Mouse (Mus musculus) embryonic facial prominence, embryonic 15.5 days (tissue): ENCODE measurements around the gene Tekt5. TPM values are rescaled to one million over a fixed set of nuclear protein-coding genes. Genes with fewer than 3 reads are reported as not detected.

Experiments
- ATAC-seq: fragments of 200-750 bp; cut with Nextera tagmentation; 2 replicates; pipeline ENCODE4 v1.8.0; 2017; ENCODE audit warnings: low read depth, moderate TSS enrichment; ENCODE audit not compliant: insufficient number of reproducible peaks, low FRiP score, low TSS enrichment
- H3K27ac ChIP-seq: fragments of 300-500 bp; sonication (generic); replicated peaks from 2 replicates; pipeline ENCODE4 v1.5.1; 2015; ENCODE audit warnings: mild to moderate bottlenecking, inconsistent platforms
- H3K27me3 ChIP-seq: fragments of 300-500 bp; sonication (generic); 2 replicates; pipeline ENCODE4 v1.6.1; 2015; ENCODE audit warnings: inconsistent platforms
- H3K36me3 ChIP-seq: fragments of 300-500 bp; sonication (generic); 2 replicates; pipeline ENCODE4 v1.6.1; 2015; ENCODE audit warnings: mild to moderate bottlenecking, inconsistent platforms
- H3K4me1 ChIP-seq: fragments of 300-500 bp; sonication (generic); 2 replicates; pipeline ENCODE4 v1.6.1; 2015; ENCODE audit warnings: inconsistent platforms
- H3K4me2 ChIP-seq: fragments of 300-500 bp; sonication (generic); replicated peaks from 2 replicates; pipeline ENCODE4 v1.6.1; 2015; ENCODE audit warnings: mild to moderate bottlenecking, inconsistent platforms
- H3K4me3 ChIP-seq: fragments of 300-500 bp; sonication (generic); replicated peaks from 2 replicates; pipeline ENCODE4 v1.5.1; 2015; ENCODE audit warnings: mild to moderate bottlenecking, inconsistent platforms
- H3K9ac ChIP-seq: fragments of 300-500 bp; sonication (generic); 2 replicates; pipeline ENCODE4 v1.6.1; 2015; ENCODE audit warnings: inconsistent platforms
- H3K9me3 ChIP-seq: fragments of 300-500 bp; sonication (generic); replicated peaks from 2 replicates; pipeline ENCODE4 v1.6.1; 2016; ENCODE audit warnings: inconsistent platforms
- WGBS: fragments of 180-500 bp; shearing (Covaris S2); methylation state at CpG from one replicate; pipeline ENCODE4 v1.1.7; 2015; 5-methylcytosine and 5-hydroxymethylcytosine counted together
- polyA plus RNA-seq: library from polyadenylated mRNA; unstranded; fragments of >200 nt; fragmentation: Nextera tagmentation; extraction: Ambion mirVana; gene quantifications from 2 replicates; pipeline ENCODE4 v1.2.1, GENCODE M21; 2015

Gene Tekt5
- polyA plus RNA-seq, 1 experiment from 2014 or later = 2.6 TPM

GRCm38 (mm10) chr16:10377286-10377685, 18.0 kb downstream of the Tekt5 start:
- Histone ChIP-seq H3K27me3 (no peaks in the 10 kb centered on the region), H3K4me3 (no peak overlapping the region), H3K36me3 (no peaks in the 10 kb centered on the region), H3K9me3 (no peaks in the 10 kb centered on the region), H3K4me1 (peaks cover 31% of the 10 kb centered on the region), H3K9ac (no peak overlapping the region), H3K27ac (peak overlapping the region; percentile 68), H3K4me2 (no peak overlapping the region)
- no peak for ATAC-seq
- WGBS = 43% methylated on average over 1 of the region's 1 CpGs

GRCm38 (mm10) chr16:10374254-10375011, 20.9 kb downstream of the Tekt5 start:
- Histone ChIP-seq H3K9ac (no peak overlapping the region; the same call in 1 of the 2 replicates), H3K4me2 (peak overlapping the region; percentile 35), H3K36me3 (no peaks in the 10 kb centered on the region), H3K27ac (peak overlapping the region; percentile 53; the same call in 1 of the 2 replicates), H3K9me3 (no peaks in the 10 kb centered on the region), H3K4me3 (0 out of 2 replicates have a peak overlapping the region, but pooled peaks have one; percentile 0), H3K4me1 (peaks cover 42% of the 10 kb centered on the region), H3K27me3 (no peaks in the 10 kb centered on the region)
- ATAC-seq = peak; percentile 40; the same call in 1 of the 2 replicates
- WGBS = 20% methylated on average over 13 of the region's 13 CpGs

- no peak overlapping the region for H3K9ac ChIP-seq
- no peak overlapping the region for H3K4me2 ChIP-seq
- H3K36me3 ChIP-seq = no peaks in the 10 kb centered on the region
- H3K4me3 ChIP-seq = no peak overlapping the region
- 72% methylated on average over 4 of the region's 4 CpGs for WGBS
- H3K27me3 ChIP-seq = no peaks in the 10 kb centered on the region
- H3K9me3 ChIP-seq = no peaks in the 10 kb centered on the region
- ATAC-seq = no peak
- peaks cover 36% of the 10 kb centered on the region for H3K4me1 ChIP-seq
- H3K27ac ChIP-seq = no peak overlapping the region
These were observed 22.9 kb downstream of the Tekt5 start for GRCm38 (mm10) chr16:10372372-10372771.

- H3K4me1 ChIP-seq = peaks cover 40% of the 10 kb centered on the region
- H3K4me3 ChIP-seq = no peak overlapping the region
- no peaks in the 10 kb centered on the region for H3K27me3 ChIP-seq
- 90% methylated on average over 1 of the region's 1 CpGs for WGBS
- no peak overlapping the region for H3K9ac ChIP-seq
- H3K36me3 ChIP-seq = no peaks in the 10 kb centered on the region
- no peaks in the 10 kb centered on the region for H3K9me3 ChIP-seq
- ATAC-seq = no peak
- no peak overlapping the region for H3K4me2 ChIP-seq
- H3K27ac ChIP-seq = no peak overlapping the region
These were observed 25.3 kb downstream of the Tekt5 start for GRCm38 (mm10) chr16:10369996-10370395.

- ATAC-seq = no peak
- Histone ChIP-seq H3K9me3 (no peaks in the 10 kb centered on the region), H3K4me3 (no peak overlapping the region), H3K4me1 (peaks cover 43% of the 10 kb centered on the region), H3K27ac (no peak overlapping the region), H3K9ac (no peak overlapping the region), H3K27me3 (no peaks in the 10 kb centered on the region), H3K36me3 (no peaks in the 10 kb centered on the region), H3K4me2 (no peak overlapping the region)
- WGBS = 67% methylated on average over 3 of the region's 3 CpGs
These were observed 25.8 kb downstream of the Tekt5 start for GRCm38 (mm10) chr16:10369468-10369934.

- H3K4me1 ChIP-seq = peaks cover 37% of the 10 kb centered on the region
- 54% methylated on average over 14 of the region's 14 CpGs for WGBS
These were observed 28.8 kb downstream of the Tekt5 start for GRCm38 (mm10) chr16:10366240-10367217.

GRCm38 (mm10) chr16:10365796-10366195, 29.5 kb downstream of the Tekt5 start:
- 48% methylated on average over 4 of the region's 4 CpGs for WGBS
- no peak overlapping the region for H3K9ac ChIP-seq

More at GRCm38 (mm10) chr16:10366240-10367217, 28.8 kb downstream of the Tekt5 start:
- peak; percentile 84 for ATAC-seq
- Histone ChIP-seq H3K4me2 (no peak overlapping the region), H3K4me3 (no peak overlapping the region), H3K9me3 (no peaks in the 10 kb centered on the region), H3K27ac (peak overlapping the region; percentile 89), H3K36me3 (no peaks in the 10 kb centered on the region), H3K27me3 (no peaks in the 10 kb centered on the region), H3K9ac (no peak overlapping the region)

GRCm38 (mm10) chr16:10363061-10363460, 32.2 kb downstream of the Tekt5 start:
- Histone ChIP-seq H3K4me3 (no peak overlapping the region), H3K27me3 (no peaks in the 10 kb centered on the region), H3K36me3 (no peaks in the 10 kb centered on the region), H3K9me3 (no peaks in the 10 kb centered on the region), H3K27ac (no peak overlapping the region), H3K4me1 (peaks cover 24% of the 10 kb centered on the region), H3K4me2 (no peak overlapping the region), H3K9ac (no peak overlapping the region)
- ATAC-seq = no peak
- 52% methylated on average over 1 of the region's 1 CpGs for whole genome bisulfite sequencing

More at GRCm38 (mm10) chr16:10365796-10366195, 29.5 kb downstream of the Tekt5 start:
- H3K27me3 ChIP-seq = no peaks in the 10 kb centered on the region
- H3K27ac ChIP-seq = peak overlapping the region; percentile 89
- H3K4me3 ChIP-seq = no peak overlapping the region
- H3K4me1 ChIP-seq = peaks cover 37% of the 10 kb centered on the region
- H3K4me2 ChIP-seq = no peak overlapping the region
- H3K9me3 ChIP-seq = no peaks in the 10 kb centered on the region
- H3K36me3 ChIP-seq = no peaks in the 10 kb centered on the region
- 0 out of 2 replicates have a peak, but pooled peaks have one; percentile 26 for ATAC-seq

GRCm38 (mm10) chr16:10359241-10359640, 36.0 kb downstream of the Tekt5 start:
- Histone ChIP-seq H3K27me3 (no peaks in the 10 kb centered on the region), H3K9ac (no peak overlapping the region), H3K4me1 (peaks cover 7% of the 10 kb centered on the region; the same call in 1 of the 2 replicates), H3K27ac (no peak overlapping the region), H3K4me2 (no peak overlapping the region), H3K36me3 (no peaks in the 10 kb centered on the region), H3K4me3 (no peak overlapping the region), H3K9me3 (no peaks in the 10 kb centered on the region)
- WGBS = 79% methylated on average over 6 of the region's 6 CpGs
- no peak for ATAC-seq

GRCm38 (mm10) chr16:10358010-10358934, 37.0 kb downstream of the Tekt5 start:
- Histone ChIP-seq H3K27me3 (no peaks in the 10 kb centered on the region), H3K4me1 (peaks cover 7% of the 10 kb centered on the region; the same call in 1 of the 2 replicates), H3K36me3 (no peaks in the 10 kb centered on the region), H3K9me3 (no peaks in the 10 kb centered on the region), H3K4me3 (peak overlapping the region; percentile 15), H3K9ac (no peak overlapping the region), H3K4me2 (peak overlapping the region; percentile 41), H3K27ac (no peak overlapping the region)
- ATAC-seq = peak; percentile 77
- 18% methylated on average over 30 of the region's 30 CpGs for WGBS
